Mouse (Mus musculus): ENCODE results near the gene Nfib.
A peak's percentile ranks its signal among the peaks of the same experiment; 100 is the strongest.

Nfib gene

DNA sequence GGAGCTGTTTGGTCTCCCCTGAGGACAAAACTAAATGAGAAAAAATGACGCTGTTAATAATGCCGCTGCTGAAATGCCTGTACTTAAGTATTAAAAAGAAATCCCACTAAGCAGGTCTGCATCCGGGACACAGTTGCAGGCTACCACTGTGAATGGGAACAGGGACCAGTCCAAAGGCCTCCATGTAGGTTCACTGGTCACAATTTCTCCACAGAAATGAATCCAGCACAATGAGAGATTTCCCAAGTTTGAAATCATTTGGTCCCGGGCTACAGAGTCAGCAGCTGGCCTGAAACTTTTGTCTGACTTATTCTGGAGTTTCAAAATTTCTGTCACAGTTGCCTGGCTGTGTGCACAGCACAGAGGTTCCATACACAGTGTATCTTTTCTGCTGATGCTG, 195.8 kb downstream of the Nfib start:
- peak in 1 of 2 experiments; percentile 26 for DNase-seq

DNA sequence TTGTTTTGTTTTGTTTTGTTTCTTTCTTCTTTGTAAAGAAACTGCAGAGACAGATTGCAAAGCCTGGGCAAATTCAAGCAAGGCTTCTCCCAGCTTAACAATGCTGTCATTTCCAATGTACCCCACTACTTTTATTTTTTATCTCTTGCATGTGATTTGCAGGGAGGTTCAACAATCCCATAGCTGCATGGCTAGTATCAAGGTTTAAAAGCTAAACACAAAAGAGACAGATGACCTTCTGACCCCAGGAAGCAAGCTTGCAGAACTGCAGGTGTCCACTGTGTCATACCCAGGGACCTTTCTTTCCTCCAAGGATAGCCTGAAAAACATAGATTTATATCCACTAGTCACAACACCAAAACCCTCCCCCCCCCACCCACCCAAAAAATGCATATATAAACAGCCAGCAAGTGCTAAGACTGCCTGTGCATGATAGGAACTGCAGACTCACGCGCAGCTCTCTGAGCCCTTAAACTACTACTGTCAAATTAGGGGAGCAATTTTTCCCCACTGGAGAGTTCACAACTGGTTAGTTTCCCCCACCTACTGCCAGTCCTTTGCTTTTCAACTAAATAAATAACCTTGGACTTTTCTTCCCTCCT, 196.3 kb downstream of the Nfib start:
- DNase-seq: peak in 1 of 2 experiments; percentile 25

DNA sequence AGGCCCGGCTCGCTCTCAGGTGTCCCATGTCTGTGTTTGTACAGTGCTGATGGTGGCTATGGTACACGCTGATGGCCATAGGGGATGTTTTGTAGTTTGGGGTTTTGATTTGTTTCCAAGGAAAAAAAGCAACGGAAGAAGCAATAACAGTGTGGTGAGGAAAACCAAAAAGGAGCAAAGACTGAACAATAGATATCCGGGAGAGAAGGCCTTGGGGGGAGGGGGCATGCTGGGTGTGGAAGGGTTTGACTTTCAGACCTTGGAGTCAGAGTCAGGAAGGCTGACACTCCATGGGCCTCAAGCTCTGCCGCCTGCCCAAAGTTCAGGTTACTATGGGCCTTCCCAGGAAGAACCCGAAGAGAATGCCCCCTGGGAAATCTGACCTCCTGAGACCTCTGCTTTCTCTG, 197.3 kb downstream of the Nfib start:
- peak; percentile 65 to 80 for DNase-seq

DNA sequence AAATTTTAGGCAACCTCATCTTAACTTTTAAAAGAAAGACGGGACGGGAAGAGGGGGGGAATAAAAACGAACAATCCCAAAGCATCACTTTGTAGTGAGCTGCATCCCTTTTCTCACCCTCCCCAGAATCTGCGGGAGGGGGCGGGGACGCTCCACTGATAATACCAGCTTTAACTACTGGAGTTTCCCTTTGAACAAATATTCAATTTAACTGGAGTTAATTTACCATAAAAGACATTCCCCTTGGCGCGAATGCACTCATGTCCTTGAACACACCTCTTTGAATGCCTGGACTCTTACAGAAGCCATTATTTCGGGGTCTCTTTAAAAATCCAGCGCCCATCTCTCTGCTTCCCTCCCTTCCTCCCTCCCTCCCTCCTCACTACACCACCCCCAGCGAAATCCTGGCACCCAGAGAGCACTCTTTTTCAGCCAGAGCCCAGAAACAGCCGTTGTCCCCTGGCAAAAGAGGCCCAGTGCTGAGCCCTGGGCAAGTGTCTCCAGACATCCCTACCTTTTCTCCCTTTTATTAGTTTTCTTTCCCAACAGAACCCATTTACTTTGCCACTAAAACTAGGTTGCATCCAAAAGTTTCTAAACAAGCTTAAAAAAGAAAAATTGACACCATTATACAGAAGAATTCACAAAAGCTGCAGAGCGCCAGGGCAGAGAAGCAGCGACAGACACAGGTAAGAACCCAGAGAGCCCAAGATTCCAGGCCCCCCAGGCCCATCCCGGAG, 197.8 kb downstream of the Nfib start:
- peak in 1 of 2 experiments; percentile 41 for DNase-seq

DNA sequence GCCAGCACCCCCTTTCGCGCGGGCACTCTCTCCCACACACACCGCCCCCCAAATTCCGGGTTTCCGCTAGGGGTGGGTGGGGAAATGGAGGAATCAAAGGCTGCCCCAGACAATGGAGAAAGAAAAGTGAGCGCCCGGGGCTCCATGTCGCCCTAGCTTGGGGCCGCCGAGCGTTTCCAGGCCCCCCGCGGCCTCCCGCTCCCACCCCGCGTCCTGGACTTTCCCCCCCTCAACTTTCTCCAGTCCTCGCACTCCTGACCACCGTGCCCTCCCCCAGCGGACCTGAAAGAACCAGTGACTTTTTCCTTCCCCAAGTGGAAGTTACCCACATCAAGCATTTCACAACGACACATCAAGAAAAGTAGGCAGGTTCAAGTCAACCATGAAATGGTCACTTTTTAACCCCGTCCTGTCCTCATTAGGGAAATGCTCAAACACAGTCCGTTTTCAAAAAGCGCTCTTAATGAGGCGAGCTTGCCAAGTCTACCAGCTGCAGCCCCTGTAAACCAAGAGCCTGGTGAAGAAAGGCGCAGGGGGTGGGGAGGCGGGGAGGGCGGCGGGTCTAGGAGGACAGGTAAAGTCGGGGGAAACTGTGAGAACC, 198.7 kb downstream of the Nfib start:
- DNase-seq: peak; percentile 84 to 90

DNA sequence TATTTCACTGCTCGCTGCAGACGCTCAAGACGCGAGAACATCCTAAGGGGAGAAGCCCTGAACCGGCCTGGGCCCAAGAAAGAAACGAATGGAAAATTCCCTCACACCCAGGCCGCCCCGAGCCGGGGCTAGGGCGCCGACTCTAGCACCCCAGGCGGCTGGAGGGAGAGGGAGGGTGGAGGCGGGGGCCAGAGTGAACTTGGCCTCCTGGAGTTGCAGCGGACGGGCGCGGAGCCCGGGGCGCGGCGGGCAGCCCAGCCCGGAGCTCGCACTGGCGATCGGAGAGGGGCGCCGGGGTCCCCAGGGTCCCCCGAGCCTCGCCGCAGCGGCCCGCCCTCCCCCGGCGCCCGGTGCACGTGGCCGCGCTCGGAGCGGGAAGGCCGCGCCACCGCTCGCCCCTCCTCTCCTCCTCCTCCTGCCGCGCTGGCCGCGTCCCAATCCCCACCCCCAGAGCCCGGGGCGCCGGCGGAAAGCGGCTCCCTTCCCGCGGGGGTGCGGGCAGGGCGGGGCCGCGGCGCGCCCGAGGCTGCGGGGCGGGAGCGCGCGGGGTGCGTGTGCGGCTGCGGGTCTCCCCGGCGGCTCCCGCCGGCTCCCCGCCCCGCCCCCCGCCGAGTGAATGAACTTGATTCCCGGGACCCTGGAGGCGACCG, 199.3 kb downstream of the Nfib start:
- peak; percentile 92 to 96 for DNase-seq

DNA sequence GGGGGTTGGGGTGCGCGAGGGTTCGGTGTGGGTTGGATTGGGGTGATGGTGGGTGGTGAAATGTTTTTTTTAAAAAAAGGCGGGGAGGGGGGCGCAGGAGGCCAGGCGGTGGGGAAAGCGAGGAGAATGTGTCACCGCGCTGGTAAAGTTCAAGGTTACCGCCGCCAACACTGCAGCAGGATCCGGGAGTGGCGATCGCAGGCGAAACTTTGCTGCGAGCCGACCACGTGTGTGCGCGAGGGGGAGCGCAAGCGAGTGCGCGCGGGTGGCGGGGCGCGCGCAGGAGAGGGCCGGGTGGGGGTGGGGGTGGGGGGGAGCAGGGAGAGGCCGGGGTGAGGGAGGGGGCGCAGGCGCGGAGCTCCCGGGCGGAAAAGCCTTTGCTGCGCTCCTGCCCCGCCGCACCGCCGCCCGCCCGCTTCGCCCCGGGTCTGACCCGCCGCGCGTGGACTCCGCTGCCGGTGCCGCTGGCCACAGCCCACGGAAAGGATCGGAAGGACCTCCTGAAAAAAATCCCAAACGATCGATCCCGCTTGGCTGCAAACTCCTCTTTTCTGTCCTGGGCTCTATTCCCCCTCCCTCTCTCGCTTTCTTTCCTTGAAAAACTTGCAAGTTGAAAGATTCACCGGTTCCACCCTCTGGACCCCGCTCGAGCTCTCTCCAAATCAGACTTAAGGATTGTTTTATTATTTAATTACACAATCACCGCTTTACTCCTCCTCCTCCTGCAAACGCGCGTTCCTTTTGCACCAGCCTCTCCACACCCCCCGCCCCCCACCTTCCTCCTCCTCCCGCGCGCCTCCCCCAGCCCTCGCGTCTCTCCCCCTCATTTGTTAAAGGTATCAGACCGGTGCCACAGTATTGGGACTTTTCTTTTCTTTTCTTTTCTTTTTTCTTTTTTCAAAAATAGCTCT, 200.2 kb downstream of the Nfib start:
- peak; percentile 85 to 88 for DNase-seq

DNA sequence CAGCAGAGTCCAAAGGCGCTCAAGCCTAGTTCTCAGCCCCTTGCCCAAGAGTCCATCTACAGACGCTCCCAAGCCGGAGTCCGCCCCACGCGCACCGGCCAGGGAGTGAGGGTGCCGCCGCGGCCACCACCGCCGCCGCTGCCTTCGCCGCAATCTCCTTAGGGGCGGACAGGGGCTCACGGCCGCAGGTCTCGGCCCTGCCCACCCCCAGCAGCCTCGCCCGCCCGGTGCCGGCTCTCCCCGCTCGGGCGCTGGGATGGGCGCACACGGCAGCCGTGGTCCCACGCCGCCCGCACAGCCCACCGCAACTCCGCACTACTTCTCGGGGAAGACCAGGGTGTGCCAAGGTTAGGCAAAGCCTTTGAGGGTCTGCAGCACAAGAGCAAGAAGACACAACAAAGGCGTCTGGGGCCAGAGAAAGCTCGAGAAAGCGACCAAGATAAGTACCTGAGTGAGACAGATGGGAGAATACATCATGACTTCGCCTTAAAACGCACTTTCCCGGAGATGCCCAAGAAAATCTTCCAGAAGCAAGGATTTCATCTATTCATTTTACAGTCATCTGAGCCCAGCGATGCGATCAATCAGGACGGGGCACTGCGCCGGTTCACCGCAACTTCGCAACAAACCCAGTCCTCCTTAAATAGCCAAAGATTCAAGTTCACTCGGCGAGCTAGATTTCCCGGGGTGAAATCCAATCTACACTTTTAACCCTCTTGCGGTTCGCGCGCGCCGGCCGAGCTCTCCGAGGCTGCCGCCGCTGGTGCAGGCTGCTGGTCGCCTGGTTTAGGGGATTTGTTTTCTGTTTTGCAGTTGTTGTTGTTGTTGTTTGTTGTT, 201.0 kb downstream of the Nfib start:
- peak; percentile 41 to 72 for DNase-seq

DNA sequence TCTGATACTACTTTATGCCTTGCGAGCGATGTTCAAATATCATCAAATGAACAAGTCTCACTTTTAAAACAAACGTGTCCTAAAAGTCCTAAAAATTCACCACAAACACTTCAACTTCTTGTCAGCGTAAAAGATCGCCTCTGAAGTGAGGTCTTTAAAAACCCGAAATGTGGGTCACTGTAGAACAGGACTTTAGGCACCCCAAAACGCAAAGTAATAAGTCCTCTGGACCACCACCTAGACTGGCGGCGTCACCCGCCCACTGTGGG, 201.6 kb downstream of the Nfib start:
- no peak for DNase-seq

DNA sequence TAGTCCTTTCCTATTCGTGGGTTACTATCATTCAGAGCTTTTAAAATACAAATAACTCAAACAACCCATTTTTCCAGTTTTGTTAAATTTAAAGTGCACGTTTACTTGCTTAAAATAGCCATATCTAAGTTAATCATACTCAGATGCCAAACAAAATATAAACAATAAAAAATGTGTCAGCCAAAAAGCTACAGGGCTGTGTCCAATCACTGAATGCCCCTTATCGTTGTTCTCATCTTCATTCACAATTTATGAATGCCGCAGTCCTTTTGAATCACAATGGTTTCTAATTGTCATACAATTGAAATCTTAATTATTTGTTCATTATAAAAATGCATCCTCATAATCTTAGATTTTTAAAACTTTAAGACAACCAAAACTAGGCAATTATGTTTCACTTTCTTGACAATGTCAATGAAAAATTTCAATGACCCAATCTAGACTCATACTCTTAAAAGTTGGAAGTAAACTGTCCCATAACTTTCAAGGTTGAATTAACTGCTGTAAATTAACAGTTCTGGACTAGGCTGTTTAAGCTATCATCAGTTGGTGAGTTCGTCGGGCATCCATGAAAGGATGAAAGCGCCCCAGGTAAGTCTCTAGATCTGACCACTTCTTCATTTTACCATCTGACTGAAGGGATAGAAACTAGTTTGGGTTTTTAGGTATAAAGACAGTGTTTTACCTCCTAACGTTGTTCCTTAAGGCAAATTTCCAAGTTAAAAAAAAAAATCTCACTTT, 202.1 kb downstream of the Nfib start:
- no peak for DNase-seq

DNA sequence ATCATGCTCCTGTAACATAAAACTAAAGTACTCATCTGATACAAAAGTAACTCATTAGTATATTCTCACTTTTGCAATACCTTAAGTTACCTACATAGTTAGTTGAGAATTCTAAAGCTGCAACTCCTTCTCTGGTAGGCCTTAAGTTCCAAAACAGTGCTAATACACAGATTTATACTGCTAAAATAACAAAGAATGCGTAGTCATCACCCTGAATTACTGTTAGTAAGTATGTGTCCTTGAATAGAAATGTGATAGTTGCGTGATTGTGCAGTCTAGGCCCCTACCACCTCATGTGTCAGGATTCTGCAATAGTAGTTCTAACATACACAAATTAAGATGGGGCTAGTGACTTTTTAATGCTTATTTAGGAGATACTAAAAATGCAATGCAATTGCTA, 202.9 kb downstream of the Nfib start:
- no peak for DNase-seq

DNA sequence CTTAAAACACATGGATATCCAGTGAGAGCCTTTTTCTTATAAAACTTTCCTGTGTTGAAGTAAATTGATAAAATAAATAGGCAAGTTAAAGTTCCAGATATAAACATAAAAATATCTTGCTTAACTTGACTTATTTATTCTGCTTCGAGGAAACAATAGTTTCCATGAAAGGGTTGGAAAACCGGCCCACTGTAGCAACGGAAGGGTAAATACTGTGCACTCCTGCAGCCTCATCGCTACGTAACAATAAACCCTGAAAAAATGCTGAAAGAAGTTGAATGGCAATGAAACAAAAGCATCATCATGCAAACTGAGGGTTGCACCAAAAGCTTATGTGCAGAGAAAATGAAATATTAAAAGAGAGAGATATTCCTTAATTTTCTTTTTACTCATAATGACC, 203.5 kb downstream of the Nfib start:
- DNase-seq: no peak

DNA sequence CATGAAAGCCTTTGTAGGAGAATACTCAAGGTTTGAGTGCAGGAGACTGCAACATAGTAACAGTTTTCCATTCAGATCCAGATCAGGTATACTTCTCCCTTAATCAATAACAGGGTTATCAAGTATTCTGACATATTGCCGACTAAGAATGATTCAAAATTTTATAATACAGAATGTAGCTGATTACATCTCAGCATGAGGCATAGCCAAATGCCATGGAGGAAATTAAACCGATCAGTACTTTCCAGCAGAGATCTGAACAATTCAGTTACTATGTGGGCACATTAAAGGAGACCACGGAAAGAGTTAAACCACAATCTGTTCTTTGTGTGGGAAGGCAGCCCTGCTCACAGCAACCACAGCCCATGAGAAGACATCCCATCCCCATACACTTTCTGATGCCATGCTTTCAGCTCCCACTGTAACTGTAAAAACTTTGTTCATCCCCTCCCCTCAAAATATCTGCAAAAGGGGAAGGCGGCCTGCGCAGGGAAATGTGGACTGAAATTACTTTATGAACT, 204.9 kb downstream of the Nfib start:
- no peak for DNase-seq

DNA sequence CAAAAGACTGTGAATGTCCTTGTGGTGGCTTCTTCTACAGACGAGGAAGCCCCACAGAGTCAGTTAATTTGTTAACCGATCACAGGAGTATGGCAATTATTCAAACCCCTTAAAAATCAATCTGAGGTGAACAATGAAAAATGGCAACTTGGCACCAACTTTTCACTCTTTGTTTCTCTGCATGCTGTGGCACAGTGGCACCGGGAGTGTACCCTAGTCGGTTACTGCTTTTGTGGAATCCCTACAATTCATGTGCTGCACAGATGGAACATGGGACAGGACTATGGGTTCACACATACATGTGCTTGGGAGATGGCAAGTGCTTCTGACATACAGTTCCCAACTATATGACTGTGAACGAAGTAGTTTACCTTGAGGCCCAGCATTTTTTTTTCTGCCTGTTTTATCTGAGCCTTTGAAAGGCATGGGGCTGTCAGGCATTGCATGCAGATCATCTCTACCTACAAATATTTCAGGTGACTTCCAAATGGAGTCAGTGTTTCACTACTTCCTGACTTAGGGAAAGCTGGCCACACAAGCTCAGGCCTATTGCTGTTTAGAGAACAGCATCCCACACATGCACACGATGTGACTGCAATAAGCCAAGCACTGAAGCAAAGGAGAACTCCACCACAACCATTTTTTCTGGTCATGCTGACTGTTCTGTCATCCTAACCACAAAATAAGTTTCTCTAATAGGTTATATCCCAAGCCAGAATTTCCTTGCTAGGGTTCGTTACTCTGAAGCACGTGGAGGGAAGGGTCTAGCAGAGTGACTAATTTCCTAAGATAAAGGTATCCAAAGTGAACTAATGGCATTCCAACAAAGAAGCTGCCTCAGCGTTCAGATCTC, 205.6 kb downstream of the Nfib start:
- no peak for DNase-seq

DNA sequence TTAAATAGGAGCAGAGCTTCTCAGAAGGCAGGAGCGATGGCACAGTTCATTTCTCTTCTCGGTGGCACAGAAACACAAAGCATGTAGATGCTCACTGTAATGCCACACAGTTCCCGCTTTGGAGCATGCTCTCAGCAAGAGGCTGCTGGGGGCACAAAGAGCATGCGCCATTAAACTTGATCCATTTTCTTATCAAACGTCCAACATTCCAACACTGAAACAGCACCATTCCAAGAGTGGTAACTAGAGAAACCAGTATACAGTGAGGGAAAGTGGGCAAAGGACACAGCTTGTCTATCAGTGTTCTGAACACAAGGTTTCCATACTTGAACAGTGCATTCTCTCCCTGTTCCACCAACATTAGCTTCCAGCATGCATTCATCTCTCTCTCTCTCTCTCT, 206.3 kb downstream of the Nfib start:
- no peak for DNase-seq

DNA sequence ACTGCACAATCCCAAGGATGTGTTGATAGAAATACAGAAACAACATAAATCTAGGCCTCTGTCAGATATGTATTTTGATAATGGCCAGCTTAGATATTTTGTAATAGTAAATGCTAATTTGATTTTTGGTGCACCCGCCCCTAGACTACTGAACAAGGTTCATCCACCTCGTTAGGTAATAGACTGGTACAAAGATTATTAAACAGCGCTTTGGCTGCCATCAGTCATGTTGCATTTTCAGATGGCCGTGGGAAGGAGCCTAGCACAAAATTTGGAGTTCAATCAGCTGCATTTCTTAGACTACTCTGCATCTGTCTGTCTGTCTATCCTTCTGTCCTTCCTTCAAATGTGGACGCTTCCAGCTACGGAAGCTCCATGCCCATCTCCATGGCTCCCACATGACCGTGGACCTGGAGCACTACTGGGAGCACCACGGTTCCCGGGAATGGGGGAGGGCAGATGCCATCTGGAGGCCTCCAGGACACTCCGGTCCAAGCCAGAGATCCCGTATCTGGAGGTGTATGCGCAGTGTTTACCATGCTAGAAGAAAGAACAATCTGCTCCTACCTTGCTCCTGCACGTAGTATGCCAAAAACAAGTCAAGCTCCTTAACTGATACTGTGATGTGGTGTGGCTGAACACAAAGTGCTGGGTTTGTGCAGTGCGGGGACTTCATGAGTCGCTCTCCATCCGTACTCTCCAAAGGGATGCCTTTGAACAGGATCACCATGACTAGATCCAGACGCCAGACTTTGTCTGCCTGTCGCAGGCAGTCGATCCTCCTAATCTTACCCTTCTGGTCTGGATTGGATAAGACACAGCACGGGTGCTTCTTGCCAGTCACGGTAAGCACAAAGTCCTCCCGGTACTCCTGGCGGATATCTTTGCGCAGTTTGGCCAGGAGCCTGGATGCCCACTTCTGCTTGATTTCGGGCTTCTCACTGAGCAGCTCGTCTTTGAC, 207.6 kb downstream of the Nfib start:
- DNase-seq: peak in 1 of 2 experiments; percentile 34

DNA sequence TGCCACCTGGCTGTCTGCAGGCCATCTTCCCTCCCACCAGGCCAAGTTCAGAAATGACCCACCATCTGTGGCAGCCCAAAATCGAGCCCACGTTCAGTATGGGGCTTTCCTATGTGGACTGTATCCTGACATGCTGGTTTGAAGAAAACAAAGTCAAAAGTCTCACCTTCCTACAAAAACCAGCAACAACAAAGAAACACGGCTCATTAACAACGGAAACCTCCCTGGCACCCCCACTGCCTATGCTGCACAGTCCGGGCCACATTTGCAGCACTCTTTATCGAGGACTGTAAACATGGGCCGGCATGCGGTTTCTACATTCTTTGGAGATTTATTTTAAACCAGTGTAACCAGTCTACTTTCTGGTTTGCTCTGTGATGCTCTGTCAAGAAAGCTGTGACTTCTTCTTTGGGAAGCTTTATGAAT, 208.4 kb downstream of the Nfib start:
- no peak for DNase-seq

DNA sequence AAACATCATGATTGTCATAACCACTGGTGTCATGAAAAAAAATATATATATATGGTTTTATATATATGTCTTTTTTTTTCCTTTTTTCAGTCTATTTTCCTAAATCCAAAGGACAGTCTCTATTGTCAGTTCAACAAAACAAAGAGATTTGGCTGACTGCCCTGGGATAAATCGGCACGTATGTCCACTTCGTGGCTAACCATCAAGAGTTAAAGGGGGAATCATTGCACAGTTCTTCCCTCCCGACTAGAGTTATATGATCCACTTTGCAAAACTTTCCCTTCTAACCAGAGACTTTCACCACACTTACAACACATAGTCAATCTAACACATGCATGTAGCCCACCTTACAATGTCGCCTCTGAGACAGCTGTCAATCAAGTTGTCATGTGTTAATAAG, 209.2 kb downstream of the Nfib start:
- DNase-seq: no peak

DNA sequence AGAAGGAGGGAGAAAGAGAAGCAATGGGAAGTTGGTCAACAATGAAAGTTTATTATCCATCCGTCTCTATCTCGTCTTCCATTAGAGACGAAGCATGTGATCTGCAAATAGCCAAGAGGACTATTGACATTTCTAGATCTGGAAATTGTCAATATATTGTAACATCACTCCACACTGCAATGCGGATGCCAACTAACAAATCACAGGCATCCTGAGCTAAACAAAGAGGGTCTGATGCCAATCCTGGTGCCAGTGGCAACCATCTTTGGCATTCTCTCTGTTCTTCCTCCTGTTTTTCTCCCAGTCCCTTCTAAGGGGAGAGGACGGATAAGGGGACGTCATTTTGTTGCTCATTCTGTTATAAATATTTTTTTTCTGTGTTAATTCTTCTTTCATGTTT, 209.9 kb downstream of the Nfib start:
- DNase-seq: no peak
